Mouse (Mus musculus) 3T3-L1 (cell line): ENCODE results near the gene Fzd5.

Experiments
- DNase-seq: peaks from one replicate; pipeline ENCODE4 v3.0.0-alpha.2; 2015; ENCODE audit warnings: low read depth, low spot score

Gene Fzd5

DNA sequence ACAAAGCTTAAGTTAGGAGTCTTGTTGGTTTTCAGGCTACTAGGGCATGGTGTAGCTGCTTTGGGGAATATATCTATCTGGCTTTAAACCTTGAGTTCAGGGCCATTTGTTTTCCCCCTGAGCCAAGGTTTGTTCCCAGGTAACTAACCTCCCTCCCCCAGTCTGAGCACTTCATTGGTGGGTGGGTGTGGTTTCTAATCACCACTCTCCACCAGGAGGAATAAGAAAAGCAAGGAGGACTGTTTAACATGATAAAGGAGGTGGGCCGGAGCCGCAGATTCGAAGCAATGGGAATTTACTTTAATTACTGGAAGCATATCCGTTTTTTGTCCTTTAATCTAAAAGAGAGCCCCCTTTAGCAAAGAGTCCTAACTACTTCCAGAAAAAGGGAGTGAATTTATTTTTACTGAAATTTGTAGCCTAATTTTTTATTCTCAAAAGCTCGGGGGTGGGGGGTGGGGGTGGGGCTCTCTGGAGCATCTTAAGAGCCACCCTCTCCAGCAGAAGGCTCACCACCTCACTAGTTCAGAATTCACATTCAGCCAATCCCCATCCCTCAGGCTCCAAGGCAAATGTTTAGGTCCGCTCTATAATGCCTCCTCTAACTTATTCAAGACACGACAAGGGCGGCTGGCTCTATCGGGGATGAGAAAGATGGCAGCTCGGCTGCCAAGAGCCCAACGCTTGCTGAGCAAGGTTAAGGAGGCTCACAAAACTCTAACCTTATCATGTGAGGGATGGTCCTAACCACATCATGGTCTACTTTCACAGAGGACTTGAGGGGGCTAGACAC is 3.9 kb downstream of the Fzd5 start:
- no peak for DNase-seq

DNA sequence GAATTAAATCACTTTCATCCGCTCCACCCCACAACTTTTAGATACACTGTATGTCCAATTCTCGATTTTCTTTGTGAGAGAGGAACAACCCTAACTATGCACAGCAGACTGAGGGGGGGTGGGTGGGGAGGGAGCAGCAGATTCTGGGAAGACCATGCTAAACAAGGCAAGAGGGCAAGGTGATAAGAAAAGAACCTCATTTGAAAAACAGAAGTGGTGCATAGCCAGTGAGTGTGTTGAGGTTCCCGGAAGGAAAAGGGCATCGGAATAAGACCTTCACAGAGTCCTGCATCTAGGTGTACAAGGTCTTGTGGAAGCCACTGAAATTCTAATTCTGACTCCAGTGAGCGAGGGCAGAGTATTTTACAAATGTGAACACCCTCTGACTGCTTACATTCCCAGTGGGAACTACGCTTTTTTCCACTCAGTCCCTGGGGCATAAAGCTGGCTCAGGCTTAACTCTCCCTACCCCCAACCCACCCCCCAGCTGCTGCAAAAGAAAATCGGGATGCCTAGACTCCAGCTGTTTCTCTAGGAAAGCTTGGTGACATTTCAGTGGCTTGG is 4.8 kb downstream of the Fzd5 start:
- no peak for DNase-seq

DNA sequence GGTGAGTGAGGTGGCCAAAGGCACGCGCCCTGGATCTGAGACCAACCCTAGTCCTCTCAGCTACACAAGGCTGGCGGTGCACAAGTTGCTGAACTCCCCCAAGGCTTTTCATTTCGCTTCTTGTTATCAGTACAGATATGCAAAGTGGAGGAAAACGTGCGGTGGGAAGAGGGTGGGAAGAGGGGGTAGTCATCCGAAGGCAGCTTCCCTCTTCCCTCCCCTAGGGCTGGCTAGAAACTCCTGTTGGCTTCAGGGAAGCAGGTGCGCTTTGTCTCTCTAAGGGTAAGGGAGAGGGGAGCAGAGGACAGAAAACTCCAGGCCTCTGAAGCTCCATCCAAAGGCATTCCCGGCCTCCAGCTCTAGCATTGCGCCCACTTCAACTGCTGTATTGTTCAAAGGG is 5.4 kb downstream of the Fzd5 start:
- DNase-seq, result no peak

DNA sequence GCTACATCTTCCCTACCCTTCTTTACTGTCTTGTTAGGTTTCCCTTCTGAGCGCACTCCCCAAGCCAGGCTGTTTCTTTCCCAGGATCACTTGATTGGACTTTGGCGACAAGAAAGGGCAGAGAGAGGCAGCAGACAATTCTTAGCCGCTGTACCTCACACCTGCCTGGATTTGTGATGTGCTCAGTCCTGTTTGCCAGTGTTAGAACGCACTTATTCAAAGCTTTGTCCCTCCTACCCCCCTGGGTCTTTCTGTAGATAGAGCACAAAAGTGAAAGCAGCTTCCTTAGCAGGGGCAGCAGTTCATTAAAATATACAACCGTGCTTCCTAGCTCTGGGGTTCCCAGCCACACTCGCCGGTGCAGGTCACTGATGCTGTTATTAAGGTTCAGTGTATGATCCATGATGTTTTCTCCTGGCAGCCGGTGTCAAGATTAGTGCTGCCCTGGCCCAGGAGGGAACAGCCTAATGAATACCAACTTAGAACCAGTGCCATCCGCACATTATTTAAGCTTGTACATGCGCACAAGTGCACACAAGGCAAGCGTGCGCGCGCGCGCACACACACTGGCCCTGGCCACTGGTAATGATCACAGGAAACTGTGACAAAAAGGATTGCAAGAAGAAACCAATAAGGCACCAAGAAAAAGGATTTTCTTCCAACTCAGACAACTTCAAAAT is 6.1 kb downstream of the Fzd5 start:
- DNase-seq, result no peak

DNA sequence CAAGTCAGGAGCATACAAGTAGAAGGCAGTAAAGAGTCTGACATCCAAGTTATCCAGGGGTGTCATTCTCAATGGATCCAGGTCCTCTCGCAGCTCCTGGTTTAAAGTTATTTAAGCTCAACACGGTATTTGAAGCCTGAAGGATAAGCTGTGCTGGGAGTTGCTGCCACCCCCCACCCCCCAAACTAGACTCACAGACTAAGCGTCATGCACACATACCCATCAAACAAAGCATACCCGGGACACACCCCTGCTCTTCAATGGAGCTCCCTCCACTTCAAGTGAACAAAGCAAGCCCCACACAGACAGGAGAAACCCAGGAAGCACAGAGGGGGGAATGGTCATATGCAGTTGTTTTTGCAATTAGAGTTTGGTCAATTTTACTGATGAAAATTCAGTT is 7.5 kb downstream of the Fzd5 start:
- no peak for DNase-seq

DNA sequence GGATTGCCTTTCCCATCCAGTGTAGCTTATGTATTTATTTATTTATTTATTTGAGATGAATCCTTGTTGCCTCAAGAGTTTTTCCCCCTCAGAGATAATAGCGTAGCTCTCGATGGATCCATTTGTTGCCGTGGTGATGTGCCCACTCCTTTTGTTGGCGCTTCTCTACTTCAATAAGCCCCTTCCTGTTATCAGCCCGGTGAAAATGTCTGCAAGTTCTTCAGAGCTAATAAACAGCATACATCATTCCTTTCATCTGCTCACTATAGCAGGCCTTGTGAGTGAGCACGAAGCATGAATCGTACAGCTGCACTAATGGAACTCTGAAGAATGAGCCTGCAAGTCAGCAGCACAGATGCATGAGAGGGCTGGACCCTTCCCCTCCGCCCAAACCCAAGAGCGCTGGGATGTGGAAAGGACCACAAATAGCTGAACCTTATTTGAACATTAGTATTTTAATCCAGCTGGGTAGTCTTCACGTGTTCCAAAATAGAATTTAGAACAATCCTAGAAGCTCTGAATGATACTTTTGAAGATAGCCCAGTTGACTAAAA is 16.4 kb downstream of the Fzd5 start:
- DNase-seq, result no peak

DNA sequence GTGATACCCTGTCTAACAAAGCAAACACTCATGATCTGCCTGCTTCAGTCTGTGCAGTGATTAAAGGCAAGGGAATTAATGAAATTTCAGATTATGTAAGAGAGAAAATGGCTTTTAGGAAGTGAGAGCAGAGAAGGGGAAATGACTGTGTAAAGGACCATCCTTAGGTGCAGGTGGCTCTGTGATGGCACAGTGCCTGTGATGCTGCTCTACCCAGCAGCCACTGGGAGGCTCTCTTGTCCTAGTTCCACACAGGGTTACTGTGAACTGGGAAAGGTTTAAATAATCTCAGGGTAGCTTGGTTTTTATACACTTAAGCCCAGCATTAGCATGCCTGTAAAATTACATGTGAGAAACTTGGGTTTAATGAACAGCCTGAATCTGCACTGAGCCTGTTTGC is 20.0 kb downstream of the Fzd5 start:
- peak; percentile 78 for DNase-seq

DNA sequence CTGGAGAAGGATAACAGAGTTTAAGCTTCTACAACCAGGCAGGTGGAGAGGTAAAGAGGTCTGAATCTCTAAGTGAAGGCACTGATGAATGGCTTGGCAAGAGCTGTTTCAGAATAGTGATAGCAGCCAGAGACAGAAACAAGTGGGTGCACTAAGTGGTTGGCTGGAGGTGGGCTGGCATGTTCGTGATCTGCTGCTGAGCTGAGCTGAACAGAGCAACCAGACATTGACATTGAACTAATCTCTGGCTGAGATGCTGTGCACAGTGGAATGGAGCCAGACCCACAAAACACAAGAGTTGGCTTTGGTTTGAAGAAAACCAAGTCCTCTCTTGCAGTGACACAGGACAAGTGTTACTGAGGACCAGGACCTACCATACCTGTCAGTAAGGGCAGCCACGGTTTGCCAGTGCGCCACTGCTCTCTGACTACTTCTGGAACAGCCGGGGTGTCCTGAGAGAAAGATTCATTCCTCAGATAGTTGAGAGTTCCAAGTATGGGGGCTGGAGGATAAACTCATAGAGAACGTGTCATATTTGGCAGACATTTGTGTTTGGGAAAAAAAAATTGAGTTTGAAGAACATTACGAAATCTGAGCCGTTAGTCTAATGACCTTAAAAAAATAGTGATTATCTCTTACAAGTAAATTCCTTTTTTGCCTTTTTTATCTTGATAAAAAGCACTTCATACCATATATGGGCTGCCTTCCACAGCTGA is 20.8 kb downstream of the Fzd5 start:
- no peak for DNase-seq

DNA sequence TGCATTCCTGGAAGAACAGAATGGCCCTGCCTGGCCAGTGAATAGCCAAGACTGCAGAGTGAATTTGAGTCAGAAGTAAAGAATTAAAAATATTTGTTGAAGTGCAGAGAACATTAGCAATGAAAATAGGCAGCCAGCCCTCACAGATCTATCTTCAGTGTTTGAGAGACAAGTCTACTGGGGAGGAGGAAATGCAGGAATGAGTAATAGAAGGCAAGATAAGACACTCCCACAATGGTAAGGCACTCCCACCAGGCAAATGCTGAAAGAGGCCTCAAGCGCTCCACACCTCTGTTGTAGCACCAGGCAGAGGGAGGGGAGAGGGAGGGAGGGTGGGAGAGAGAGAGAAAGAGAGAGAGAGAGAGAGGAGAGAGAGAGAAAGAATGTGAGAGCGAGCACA is 22.1 kb downstream of the Fzd5 start:
- DNase-seq, result peak; percentile 56

DNA sequence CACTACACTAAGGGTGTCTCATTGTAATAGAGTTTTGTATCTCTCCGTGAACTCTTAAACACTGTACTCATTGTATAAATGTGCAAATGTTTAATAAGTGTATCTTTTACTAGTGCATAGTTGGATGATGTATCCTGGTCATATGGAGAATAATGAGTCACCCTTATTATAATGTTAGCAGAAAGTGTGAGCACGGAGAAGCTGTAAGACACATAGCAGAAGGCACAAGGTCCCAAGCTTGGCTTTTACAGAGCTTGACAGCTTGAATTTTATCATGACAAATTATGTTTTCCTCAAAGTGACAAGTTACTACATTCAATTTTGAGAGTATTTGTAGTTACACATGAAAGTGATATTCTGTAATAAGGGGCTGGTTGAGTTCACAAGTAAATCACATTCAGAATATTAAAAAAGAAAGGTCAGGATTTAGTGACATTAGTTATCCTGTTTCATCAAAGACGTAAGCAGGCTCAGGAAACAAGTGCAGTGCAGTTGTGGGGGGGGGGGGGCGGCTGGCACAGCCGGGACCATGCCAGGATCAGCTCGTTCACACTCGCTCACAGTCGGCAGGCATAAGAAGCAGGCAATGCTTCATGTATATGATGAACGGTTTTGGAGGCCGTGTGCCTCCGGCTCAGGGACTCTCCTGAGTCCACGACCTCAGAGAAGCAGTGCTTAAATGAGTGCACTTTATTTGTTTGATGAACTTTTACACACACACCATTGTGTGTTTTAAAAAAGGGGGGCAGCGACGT is 25.4 kb downstream of the Fzd5 start:
- no peak for DNase-seq

DNA sequence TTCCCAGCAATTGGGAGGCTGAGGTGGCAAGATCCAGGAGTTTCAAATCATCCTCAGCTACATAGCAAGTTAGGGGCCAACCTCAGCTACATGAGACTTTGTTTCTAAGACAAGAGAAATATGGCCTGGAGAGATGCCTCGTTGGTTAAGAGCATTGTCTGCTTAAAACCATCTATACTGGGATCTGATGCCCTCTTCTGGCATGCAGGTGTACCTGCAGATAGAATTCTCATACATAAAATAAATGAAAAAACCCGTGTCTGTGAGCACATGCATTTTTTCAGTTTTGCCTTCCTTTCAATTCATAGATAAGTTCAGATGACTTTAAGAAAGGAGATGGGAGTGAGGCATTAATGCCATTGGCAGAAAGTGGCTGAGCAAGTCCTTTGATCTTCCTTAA is 27.7 kb downstream of the Fzd5 start:
- DNase-seq, result peak; percentile 73

DNA sequence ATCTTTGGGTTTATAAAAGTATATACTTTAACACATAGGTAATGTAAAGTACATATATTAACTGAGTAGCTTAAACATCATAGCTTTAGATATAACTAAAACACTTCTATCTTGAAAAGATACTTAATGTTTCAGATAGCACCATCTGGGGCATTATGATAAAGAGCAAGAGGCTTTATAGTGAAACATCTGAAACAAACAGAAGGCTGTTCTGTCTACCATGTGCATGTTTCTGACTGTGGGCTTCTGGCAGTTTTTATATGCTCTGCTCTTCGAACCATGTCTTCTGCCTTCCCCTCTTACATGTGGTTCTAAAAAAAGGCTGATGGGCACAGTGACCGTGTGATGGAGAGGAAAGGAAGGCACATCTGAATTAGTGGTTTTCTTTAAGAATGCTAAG is 30.9 kb downstream of the Fzd5 start:
- DNase-seq, result no peak

DNA sequence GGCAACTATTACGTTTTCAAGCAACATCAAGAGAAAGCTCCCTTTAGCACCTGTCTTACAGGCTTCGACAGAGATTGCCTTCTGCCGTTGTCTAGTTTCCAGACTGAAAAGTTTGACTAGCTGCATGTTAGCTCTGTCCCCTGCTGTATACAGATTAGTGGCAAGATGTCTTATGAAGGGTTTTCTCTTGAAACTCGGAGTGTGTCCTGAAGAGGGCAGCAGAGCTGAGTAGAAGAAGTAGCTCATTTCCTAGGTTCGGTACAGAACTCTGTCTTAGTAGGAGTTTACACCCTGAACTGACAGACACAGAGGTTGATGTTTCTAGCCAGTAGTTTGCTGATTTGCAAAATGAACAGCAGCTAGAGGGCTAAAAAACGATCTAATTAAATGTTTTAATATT is 32.3 kb downstream of the Fzd5 start:
- DNase-seq, result peak; percentile 89

DNA sequence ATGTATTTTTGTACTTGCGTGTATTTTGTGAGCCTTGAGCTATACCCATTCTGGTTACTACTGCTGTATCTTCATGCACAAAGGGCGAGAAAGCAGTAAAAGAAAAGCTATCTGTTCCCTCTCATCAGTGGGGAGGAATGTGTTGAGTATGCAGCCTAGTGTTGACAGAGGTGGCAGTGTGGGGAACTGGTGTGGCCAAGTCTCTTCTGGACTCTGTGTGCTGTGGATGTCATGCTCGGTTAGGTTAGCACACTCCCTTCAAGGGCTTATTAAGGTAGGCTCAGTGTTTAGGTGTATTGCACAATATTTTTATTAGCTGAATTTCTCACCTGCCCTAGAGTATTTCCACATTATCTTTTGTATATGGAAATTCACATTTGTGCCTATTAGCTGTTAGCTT is 35.8 kb downstream of the Fzd5 start:
- DNase-seq, result no peak

DNA sequence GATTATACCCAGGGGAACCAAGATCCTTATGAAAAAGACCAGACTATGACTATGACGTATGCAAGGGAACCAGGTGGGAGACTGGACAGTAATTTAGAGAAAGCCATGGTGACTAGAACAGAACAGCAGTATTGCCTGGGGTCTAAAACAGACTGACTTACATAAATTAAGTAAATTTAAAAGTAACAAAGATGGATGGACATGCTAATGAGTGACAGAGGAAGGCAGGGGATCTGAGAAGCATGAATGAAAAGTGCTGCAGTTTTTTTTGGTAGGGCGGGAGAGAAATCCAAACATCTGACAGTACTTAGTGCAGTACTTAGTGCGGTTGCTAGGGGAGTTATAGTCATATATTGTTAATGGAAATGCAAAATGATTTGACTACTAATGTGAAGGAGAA is 42.4 kb downstream of the Fzd5 start:
- no peak for DNase-seq

DNA sequence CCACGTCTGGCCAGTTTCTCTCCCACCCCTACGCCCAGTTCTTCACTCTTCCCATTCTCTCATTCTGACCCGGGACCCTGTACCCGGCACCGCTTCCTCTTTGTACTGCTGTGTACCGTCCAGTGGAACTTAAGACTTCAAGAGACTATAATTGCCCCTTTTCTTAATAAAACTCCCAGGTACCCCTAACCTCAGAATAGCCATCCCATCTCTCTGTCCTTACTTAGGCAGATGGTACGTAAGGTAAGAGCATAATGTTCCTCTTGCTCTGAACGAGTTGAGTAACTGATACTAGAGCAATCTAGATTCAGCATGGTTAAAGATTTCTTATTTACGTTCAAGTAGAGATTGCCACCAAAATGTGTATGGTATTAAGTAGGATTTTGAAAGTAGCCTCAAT is 46.0 kb downstream of the Fzd5 start:
- DNase-seq, result peak; percentile 42

DNA sequence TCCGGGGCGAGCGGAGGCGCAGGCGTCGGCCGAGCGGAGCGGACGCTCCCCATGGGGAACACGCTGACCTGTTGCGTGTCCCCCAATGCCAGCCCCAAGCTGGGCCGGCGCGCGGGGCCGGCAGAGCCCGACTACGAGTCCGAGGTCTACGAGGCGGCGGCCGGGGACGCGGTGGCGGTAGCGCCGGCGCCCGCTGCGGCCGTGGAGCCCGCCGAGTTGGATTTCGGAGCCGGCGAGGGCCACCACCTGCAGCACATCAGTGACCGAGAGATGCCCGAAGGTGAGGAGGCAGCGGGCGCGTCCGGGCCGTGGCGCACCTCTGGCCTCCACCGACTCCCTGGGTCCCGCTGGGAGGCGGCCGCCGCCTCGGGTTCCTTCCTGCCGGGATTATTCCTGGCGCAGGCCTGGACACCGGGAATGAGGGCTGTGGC is 46.4 kb downstream of the Fzd5 start:
- no peak for DNase-seq

DNA sequence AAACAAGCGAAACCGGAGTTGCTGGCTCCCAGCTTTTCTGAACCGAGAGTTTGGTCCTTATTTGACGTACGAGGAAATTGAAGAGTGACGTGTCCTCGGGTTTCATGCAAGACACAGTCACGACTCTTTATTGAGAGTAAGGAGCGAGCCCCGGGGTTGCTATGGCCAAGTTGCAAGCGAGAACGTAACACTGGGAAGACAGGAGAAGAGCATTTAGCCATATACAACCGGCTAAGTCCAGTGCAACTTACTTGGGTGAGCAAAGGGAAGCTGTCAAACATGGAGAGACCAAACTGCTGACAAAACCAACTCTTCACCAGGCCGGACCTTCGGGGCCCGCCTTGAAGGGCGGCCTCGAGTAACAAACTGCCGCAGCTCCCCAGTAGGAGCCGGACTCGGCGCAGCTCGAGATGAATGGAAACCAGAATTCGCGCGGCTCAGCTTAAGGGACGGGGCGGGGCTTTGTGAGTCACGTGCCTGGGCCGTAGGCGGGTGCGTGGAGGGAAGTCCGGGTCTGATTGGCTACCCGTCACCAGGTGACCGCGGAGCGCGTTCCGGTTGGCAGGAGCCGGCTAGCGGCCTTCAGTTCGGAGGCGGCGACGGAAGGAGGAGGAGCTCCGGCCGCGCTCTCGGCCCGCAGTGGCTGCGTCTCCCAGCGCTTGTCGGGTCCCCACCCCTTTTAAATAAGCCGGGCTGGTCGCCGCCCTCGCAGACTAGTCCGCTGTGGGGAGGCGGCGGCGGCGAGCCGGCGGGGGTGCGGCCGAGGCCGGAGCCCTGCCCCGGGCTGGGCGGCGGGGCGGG is 47.1 kb downstream of the Fzd5 start, which contains the start of gene Ccnyl1:
Gene Ccnyl1, plus strand, starts transcription at position 243 of the 801 bp plus-strand sequence.
- peak; percentile 98 for DNase-seq

DNA sequence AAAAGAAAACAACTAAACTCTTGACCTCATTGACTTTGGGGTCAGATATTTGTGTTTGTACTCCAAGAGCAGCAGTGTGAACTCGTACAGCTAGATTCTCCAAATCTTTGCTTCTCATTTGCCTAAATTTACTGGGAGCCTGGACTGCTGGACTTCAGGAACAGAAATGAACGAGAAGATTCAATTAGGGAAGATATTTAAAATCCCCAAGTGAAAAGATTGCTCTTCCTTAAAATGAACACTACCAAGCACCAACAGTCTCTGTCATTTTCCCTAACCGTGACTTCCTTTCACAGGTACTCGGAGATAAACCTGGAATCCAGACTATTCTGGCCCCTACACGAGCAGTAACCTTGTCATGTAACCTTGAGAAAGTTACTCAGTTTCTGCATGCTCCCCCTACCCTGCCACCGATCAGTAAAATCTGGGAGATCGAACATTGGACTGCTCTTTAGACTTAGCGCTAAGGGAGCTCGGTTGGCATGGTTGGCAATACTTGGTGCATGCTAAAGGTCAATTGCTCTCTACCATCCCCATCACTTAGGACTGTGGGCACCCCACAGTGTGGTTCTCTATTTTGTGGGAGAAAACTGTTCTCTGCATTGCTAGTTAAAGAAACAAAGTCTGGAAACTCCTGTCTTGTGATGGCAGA is 47.9 kb downstream of the Fzd5 start:
- peak; percentile 9 for DNase-seq

DNA sequence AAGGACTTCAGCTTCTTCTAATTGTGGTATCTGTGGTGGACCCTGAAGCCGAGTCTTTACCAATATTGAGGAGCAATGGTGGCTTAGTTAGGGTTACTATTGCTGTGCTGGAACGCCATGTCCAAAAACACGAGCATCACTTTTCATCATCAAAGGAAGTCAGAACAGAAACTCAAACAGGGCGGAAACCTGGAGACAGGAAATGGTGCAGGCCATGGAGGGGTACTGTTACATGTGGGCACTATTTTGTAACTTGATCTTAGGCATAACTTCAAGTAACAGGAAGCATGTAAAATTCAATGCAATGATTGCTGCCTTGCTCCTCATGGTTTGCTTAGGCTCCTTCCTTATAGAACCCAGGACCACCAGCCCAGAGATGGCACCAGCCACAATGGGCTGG is 49.5 kb downstream of the Fzd5 start:
- DNase-seq, result no peak
